Mouse (Mus musculus): ENCODE data around the gene Olfr44. TPM values are rescaled to one million over a fixed set of nuclear protein-coding genes. Genes with fewer than 3 reads are reported as not detected.

Gene Olfr44
- polyA plus RNA-seq, 1 experiment from 2014 or later, result not detected

DNA sequence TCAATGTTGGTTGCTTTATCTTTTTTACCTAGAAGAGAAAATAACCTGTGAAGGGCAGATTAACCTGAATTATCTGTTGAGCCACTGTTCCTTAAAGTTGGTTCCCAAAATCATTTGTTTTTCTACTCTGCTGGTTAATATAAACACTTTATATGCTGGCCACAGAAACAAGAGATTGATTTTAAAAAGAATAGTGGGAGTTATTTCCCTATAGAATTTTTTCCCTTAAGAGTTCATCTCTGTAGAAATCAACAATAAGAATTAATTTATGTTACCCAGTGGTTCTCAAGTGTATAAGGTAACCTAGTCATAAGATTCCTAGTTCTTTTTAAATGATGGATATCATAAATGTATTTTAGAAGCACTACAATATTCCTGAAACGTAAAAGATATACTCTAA is 22.0 kb downstream of the Olfr44 start, which contains the start of gene Olfr955:
Gene Olfr955 (minus strand): TSS at position 101 of the 400 bp plus-strand sequence.
- no peaks in the 10 kb centered on the region for H3K27me3 ChIP-seq (ENCODE audit: insufficient read depth, low read length)
- no peak within 1 kb of the TSS for H3K27ac ChIP-seq (ENCODE audit: low read depth)
- no peaks in the 10 kb centered on the region for H3K9me3 ChIP-seq (ENCODE audit: low read length)
- ATAC-seq (no peak), DNase-seq (no peak)
- TF ChIP-seq EP300 (IDR thresholded peaks at IDR 0.05; ENCODE audit: low read depth) (no peak), CTCF (IDR thresholded peaks at IDR 0.05; ENCODE audit: low read depth) (no peak)
- WGBS (ENCODE audit: insufficient replicate concordance), result 45% methylated on average over 1 of the region's 1 CpGs
- no peak within 1 kb of the TSS for H3K4me2 ChIP-seq (ENCODE audit: low read depth, low read length)
- no peak within 1 kb of the TSS for H3K4me3 ChIP-seq (ENCODE audit: low read depth, low read length)
- no peaks in the 10 kb centered on the region for H3K36me3 ChIP-seq (replicated peaks; ENCODE audit: insufficient read depth, low read length)
- no peak within 1 kb of the TSS for H3K9ac ChIP-seq (replicated peaks)
- H3K4me1 ChIP-seq (ENCODE audit: insufficient read depth), result no peaks in the 10 kb centered on the region

DNA sequence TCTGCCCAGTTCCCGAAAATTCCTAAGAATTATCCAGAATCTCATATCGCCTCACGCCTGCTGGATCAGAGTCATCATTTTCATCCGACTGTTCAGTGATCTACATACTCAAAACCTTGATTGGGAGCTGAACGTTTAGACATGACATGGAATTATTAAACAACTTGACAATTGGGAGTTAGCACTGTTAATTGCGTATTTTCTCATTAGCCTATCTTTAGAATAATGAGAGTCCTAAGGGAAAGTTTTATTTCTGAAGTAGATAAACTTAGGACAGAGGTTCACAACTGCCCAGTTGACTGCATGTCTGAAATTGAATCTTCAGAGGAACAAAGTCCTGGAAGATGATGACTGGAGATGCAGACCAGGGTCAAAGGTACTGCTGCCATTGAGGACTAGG is 37.4 kb downstream of the Olfr44 start, which contains the start of gene Olfr954:
Gene Olfr954 (plus strand): TSS at position 301 of the 400 bp plus-strand sequence.
- no peak within 1 kb of the TSS for H3K9ac ChIP-seq (replicated peaks)
- H3K4me3 ChIP-seq (ENCODE audit: low read depth, low read length), result no peak within 1 kb of the TSS
- H3K27me3 ChIP-seq (ENCODE audit: insufficient read depth, low read length), result no peaks in the 10 kb centered on the region
- ATAC-seq, result no peak
- no peak for DNase-seq
- H3K4me1 ChIP-seq (ENCODE audit: insufficient read depth), result no peaks in the 10 kb centered on the region
- H3K9me3 ChIP-seq (ENCODE audit: low read length), result no peaks in the 10 kb centered on the region
- H3K27ac ChIP-seq (ENCODE audit: low read depth), result no peak within 1 kb of the TSS
- no peak within 1 kb of the TSS for H3K4me2 ChIP-seq (ENCODE audit: low read depth, low read length)
- no peaks in the 10 kb centered on the region for H3K36me3 ChIP-seq (replicated peaks; ENCODE audit: insufficient read depth, low read length)
- TF ChIP-seq EP300 (IDR thresholded peaks at IDR 0.05; ENCODE audit: low read depth) (no peak), CTCF (IDR thresholded peaks at IDR 0.05; ENCODE audit: low read depth) (no peak)
- 68% methylated on average over 6 of the region's 6 CpGs for WGBS (ENCODE audit: insufficient replicate concordance)

Other genes with a start within 250 kb of the Olfr44 start
- gene Olfr1537, start 244.0 kb downstream of the Olfr44 start, polyA plus RNA-seq (2015; fragmentation: Nextera tagmentation; extraction: Ambion mirVana), result not detected in 2 replicates
- not detected in 2 replicates for gene Olfr945, start 217.2 kb downstream of the Olfr44 start, polyA plus RNA-seq (2015; fragmentation: Nextera tagmentation; extraction: Ambion mirVana)
- not detected in 2 replicates for gene Olfr948, start 167.9 kb downstream of the Olfr44 start, polyA plus RNA-seq (2015; fragmentation: Nextera tagmentation; extraction: Ambion mirVana)
- not detected in 2 replicates for gene Olfr951, start 106.6 kb downstream of the Olfr44 start, polyA plus RNA-seq (2015; fragmentation: Nextera tagmentation; extraction: Ambion mirVana)
- gene Olfr952, start 66.8 kb downstream of the Olfr44 start, polyA plus RNA-seq (2015; fragmentation: Nextera tagmentation; extraction: Ambion mirVana), result not detected in 2 replicates
- not detected in 2 replicates for gene Olfr954, start 37.3 kb downstream of the Olfr44 start, polyA plus RNA-seq (2015; fragmentation: Nextera tagmentation; extraction: Ambion mirVana)
- gene Olfr955, start 22.1 kb downstream of the Olfr44 start, polyA plus RNA-seq (2015; fragmentation: Nextera tagmentation; extraction: Ambion mirVana), result not detected in 2 replicates
- not detected in 2 replicates for gene Olfr957, start 21.8 kb upstream of the Olfr44 start, polyA plus RNA-seq (2015; fragmentation: Nextera tagmentation; extraction: Ambion mirVana)
- gene Olfr958, start 60.1 kb upstream of the Olfr44 start, polyA plus RNA-seq (2015; fragmentation: Nextera tagmentation; extraction: Ambion mirVana), result not detected in 2 replicates
- not detected in 2 replicates for gene Olfr959, start 81.6 kb upstream of the Olfr44 start, polyA plus RNA-seq (2015; fragmentation: Nextera tagmentation; extraction: Ambion mirVana)
- 1.1 and 2.1 TPM in 2 replicates for gene AW551984, start 110.4 kb upstream of the Olfr44 start, polyA plus RNA-seq (2015; fragmentation: Nextera tagmentation; extraction: Ambion mirVana)
- not detected in 2 replicates for gene Olfr148, start 116.7 kb upstream of the Olfr44 start, polyA plus RNA-seq (2015; fragmentation: Nextera tagmentation; extraction: Ambion mirVana)
- not detected in 2 replicates for gene Olfr960, start 127.4 kb upstream of the Olfr44 start, polyA plus RNA-seq (2015; fragmentation: Nextera tagmentation; extraction: Ambion mirVana)
- gene Olfr961, start 151.1 kb upstream of the Olfr44 start, polyA plus RNA-seq (2015; fragmentation: Nextera tagmentation; extraction: Ambion mirVana), result not detected in 2 replicates
- gene Olfr963, start 173.2 kb upstream of the Olfr44 start, polyA plus RNA-seq (2015; fragmentation: Nextera tagmentation; extraction: Ambion mirVana), result not detected in 2 replicates
- not detected in 2 replicates for gene Olfr149, start 213.1 kb upstream of the Olfr44 start, polyA plus RNA-seq (2015; fragmentation: Nextera tagmentation; extraction: Ambion mirVana)
- not detected in 2 replicates for gene Olfr965, start 217.4 kb upstream of the Olfr44 start, polyA plus RNA-seq (2015; fragmentation: Nextera tagmentation; extraction: Ambion mirVana)
- gene Olfr150, start 237.0 kb upstream of the Olfr44 start, polyA plus RNA-seq (2015; fragmentation: Nextera tagmentation; extraction: Ambion mirVana), result not detected in 2 replicates